Mouse (Mus musculus) lung, adult 2 months (tissue): ENCODE data around the gene Rasl11a.
"Not testable (repeated sequence)": the region's sequence is repeated elsewhere in the genome, so short reads cannot be mapped to it uniquely, and the experiment has no call there.

Source experiments
- CTCF ChIP-seq: fragments of 200-500 bp; IDR thresholded peaks from 2 replicates; pipeline ENCODE4 v1.5.1; 2011; ENCODE audit warnings: mild to moderate bottlenecking, low read length, control low read depth; ENCODE audit not compliant: insufficient read depth
- POLR2A ChIP-seq: fragments of 200-500 bp; IDR thresholded peaks from 2 replicates; pipeline ENCODE4 v1.6.1; 2011; ENCODE audit warnings: low read depth, mild to moderate bottlenecking, control low read depth, low read length, borderline replicate concordance; ENCODE audit errors: extremely low read depth

DNA sequence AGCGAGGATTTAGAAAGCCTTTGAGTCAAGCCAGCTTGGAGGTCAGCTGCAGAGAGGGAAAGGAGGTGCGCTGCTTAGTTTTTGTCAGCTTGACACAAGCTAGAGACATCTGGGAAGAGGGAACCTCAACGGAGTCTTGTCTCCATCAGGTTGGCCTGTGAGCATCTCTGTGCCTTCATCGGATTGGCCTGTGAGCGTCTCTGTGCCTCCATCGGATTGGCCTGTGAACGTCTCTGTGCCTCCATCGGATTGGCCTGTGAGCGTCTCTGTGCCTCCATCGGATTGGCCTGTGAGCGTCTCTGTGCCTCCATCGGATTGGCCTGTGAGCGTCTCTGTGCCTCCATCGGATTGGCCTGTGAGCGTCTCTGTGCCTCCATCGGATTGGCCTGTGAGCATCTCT, 50.8 kb downstream of the Rasl11a start:
- TF ChIP-seq CTCF, POLR2A: not testable (repeated sequence)
